Mouse (Mus musculus): ENCODE results near the gene Sec23ip. TPM values are rescaled to one million over a fixed set of nuclear protein-coding genes. Genes with fewer than 3 reads are reported as not detected.
"Not testable (repeated sequence)": the region's sequence is repeated elsewhere in the genome, so short reads cannot be mapped to it uniquely, and the experiment has no call there.

Gene Sec23ip
- 44.5 and 45.3 TPM in 2 replicates for polyA plus RNA-seq (2014; fragmentation: Nextera tagmentation; extraction: Ambion mirVana)

DNA sequence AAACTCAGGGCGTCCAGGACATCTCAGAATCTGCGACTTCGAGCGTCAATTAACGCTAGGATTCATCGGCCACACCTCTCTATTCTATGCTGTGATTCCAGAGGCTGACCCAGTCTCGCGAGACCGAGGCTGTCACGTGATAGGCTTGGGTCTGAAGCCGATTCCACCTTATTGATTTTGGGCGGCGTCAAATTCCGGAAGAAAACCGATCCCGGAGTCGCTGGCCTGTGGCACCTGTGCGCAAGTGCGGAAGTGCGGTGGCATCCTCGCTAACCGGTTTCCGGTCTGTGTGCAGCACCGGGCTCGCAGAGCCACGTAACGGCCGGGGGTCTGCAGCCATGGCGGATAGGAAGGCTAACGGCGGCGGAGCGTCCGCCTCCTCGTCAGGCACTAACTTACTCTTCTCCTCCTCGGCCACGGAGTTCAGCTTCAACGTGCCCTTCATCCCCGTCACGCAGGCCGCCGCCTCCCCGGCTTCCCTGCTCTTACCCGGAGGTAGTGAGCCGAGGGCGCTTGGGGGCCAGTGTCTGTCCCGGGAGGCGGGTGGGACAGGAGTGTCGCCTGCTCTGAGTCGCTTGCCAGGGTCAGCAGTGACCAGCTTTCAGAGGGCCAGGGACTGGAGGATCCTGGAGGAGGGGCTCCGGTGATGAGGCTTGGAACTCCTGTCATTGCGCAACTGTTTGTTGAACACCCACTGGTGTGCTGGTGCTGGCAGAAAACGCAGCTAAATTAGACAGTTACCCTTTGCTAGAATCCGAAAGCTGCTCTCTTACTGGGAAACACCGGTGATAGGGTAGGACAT lies at the start of gene Sec23ip:
Gene Sec23ip (plus strand): TSS at position 260 of the 802 bp plus-strand sequence.
- Histone ChIP-seq H3K9ac (ENCODE audit: low read length) (peak within 1 kb of the TSS; percentile 83), H3K36me3 (ENCODE audit: control insufficient read depth, insufficient read depth, low read length) (no peaks in the 10 kb centered on the region), H3K27me3 (ENCODE audit: control insufficient read depth, insufficient read depth, low read length) (no peaks in the 10 kb centered on the region), H3K4me1 (replicated peaks; ENCODE audit: control insufficient read depth, insufficient read depth, low read length) (peaks cover 3% of the 10 kb centered on the region; the same call in 1 of the 2 replicates), H3K4me3 (ENCODE audit: low read depth, low read length) (peak within 1 kb of the TSS; percentile 67), H3K27ac (ENCODE audit: low read depth, low read length) (no peak within 1 kb of the TSS), H3K4me2 (ENCODE audit: low read depth, low read length, severe bottlenecking) (peak within 1 kb of the TSS; percentile 66), H3K9me3 (ENCODE audit: control insufficient read depth, low read length) (no peaks in the 10 kb centered on the region)
- WGBS, result under 1% methylated on average over 50 of the region's 55 CpGs
- peak; percentile 97 for DNase-seq (ENCODE audit: low spot score)
- peak; percentile 87 for ATAC-seq (replicated peaks; ENCODE audit: low FRiP score)

- not testable (repeated sequence) for H3K9me3 ChIP-seq (ENCODE audit: control insufficient read depth, low read length); H3K4me3 ChIP-seq (ENCODE audit: low read depth, low read length); H3K27me3 ChIP-seq (ENCODE audit: control insufficient read depth, insufficient read depth, low read length); ATAC-seq (replicated peaks; ENCODE audit: low FRiP score); H3K4me1 ChIP-seq (replicated peaks; ENCODE audit: control insufficient read depth, insufficient read depth, low read length); H3K27ac ChIP-seq (ENCODE audit: low read depth, low read length); DNase-seq (ENCODE audit: low spot score); H3K9ac ChIP-seq (ENCODE audit: low read length); H3K4me2 ChIP-seq (ENCODE audit: low read depth, low read length, severe bottlenecking)
- 93% methylated on average over 6 of the region's 6 CpGs for WGBS
- peaks cover 24% of the 10 kb centered on the region for H3K36me3 ChIP-seq (ENCODE audit: control insufficient read depth, insufficient read depth, low read length)
Measured at GRCm38 (mm10) chr7:128699959-128700358, 44.8 kb upstream of the Sec23ip start.

- WGBS, result 27% methylated on average over 4 of the region's 4 CpGs
- peak; percentile 66 for ATAC-seq (replicated peaks; ENCODE audit: low FRiP score)
- peak; percentile 86 for DNase-seq (ENCODE audit: low spot score)
- no peak overlapping the region for H3K9ac ChIP-seq (ENCODE audit: low read length)
- no peaks in the 10 kb centered on the region for H3K4me1 ChIP-seq (replicated peaks; ENCODE audit: control insufficient read depth, insufficient read depth, low read length)
- H3K4me2 ChIP-seq (ENCODE audit: low read depth, low read length, severe bottlenecking), result no peak overlapping the region
- no peak overlapping the region for H3K4me3 ChIP-seq (ENCODE audit: low read depth, low read length)
- no peaks in the 10 kb centered on the region for H3K9me3 ChIP-seq (ENCODE audit: control insufficient read depth, low read length)
- no peak overlapping the region for H3K27ac ChIP-seq (ENCODE audit: low read depth, low read length)
- H3K27me3 ChIP-seq (ENCODE audit: control insufficient read depth, insufficient read depth, low read length), result no peaks in the 10 kb centered on the region
- H3K36me3 ChIP-seq (ENCODE audit: control insufficient read depth, insufficient read depth, low read length), result peaks cover 19% of the 10 kb centered on the region
Measured at GRCm38 (mm10) chr7:128705735-128706134, 39.0 kb upstream of the Sec23ip start.

DNA sequence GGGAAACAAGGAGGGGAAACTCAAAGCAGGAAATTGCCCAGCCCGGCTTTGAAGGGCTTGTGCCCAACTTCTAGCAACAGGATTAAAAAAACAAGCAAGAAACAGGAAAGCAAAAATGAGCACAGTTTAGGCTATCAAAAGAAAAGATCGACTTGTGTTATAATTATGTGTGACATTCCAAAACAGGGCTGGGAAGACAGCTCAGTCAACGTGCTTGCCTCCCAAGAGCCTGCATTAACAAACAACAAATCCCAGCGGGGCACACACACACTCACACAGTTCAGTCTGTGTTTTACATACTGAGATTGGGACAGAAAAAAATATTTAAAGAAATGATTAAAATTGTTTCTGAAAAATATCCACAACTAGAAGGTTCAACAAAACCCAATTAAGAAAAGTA lies 26.8 kb upstream of the Sec23ip start:
- H3K27ac ChIP-seq (ENCODE audit: low read depth, low read length), result no peak overlapping the region
- 84% methylated on average over 4 of the region's 4 CpGs for WGBS
- H3K9me3 ChIP-seq (ENCODE audit: control insufficient read depth, low read length), result no peaks in the 10 kb centered on the region
- H3K4me1 ChIP-seq (replicated peaks; ENCODE audit: control insufficient read depth, insufficient read depth, low read length), result no peaks in the 10 kb centered on the region
- H3K4me2 ChIP-seq (ENCODE audit: low read depth, low read length, severe bottlenecking), result no peak overlapping the region
- H3K36me3 ChIP-seq (ENCODE audit: control insufficient read depth, insufficient read depth, low read length), result peaks cover 16% of the 10 kb centered on the region
- H3K4me3 ChIP-seq (ENCODE audit: low read depth, low read length), result no peak overlapping the region
- DNase-seq (ENCODE audit: low spot score) (no peak), ATAC-seq (replicated peaks; ENCODE audit: low FRiP score) (no peak)
- no peak overlapping the region for H3K9ac ChIP-seq (ENCODE audit: low read length)
- no peaks in the 10 kb centered on the region for H3K27me3 ChIP-seq (ENCODE audit: control insufficient read depth, insufficient read depth, low read length)

- no peaks in the 10 kb centered on the region for H3K9me3 ChIP-seq (ENCODE audit: control insufficient read depth, low read length)
- 52% methylated on average over 4 of the region's 4 CpGs for WGBS
- no peaks in the 10 kb centered on the region for H3K27me3 ChIP-seq (ENCODE audit: control insufficient read depth, insufficient read depth, low read length)
- DNase-seq (ENCODE audit: low spot score), result peak; percentile 62
- no peak overlapping the region for H3K4me3 ChIP-seq (ENCODE audit: low read depth, low read length)
- H3K36me3 ChIP-seq (ENCODE audit: control insufficient read depth, insufficient read depth, low read length), result no peaks in the 10 kb centered on the region; the same call in none of the 2 replicates
- peak; percentile 76 for ATAC-seq (replicated peaks; ENCODE audit: low FRiP score)
- no peak overlapping the region for H3K27ac ChIP-seq (ENCODE audit: low read depth, low read length)
- no peak overlapping the region for H3K9ac ChIP-seq (ENCODE audit: low read length)
- H3K4me2 ChIP-seq (ENCODE audit: low read depth, low read length, severe bottlenecking), result no peak overlapping the region
- peaks cover 8% of the 10 kb centered on the region for H3K4me1 ChIP-seq (replicated peaks; ENCODE audit: control insufficient read depth, insufficient read depth, low read length)
Measured at GRCm38 (mm10) chr7:128724761-128725160, 20.0 kb upstream of the Sec23ip start.

DNA sequence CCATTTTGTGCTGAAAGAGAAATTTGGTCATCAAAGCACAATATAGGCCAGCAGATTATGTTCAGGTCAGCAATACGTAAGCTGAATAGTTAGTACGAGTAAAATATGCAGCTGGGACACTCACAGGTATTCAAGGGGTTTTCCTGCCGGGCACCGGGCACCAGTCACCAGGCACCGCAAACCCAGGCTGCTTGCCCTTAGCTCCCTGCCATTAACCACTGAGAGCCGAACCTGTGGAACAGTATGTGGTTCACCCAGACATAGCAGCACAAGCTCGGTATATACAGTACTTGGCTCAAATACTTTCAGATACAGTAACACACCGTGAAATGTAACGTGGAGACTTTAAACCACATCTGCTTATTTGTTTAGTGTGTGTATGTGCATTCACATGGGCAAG lies 19.6 kb upstream of the Sec23ip start:
- DNase-seq (ENCODE audit: low spot score) (no peak), ATAC-seq (replicated peaks; ENCODE audit: low FRiP score) (no peak)
- no peak overlapping the region for H3K4me3 ChIP-seq (ENCODE audit: low read depth, low read length)
- H3K27me3 ChIP-seq (ENCODE audit: control insufficient read depth, insufficient read depth, low read length), result no peaks in the 10 kb centered on the region
- 84% methylated on average over 9 of the region's 9 CpGs for WGBS
- H3K27ac ChIP-seq (ENCODE audit: low read depth, low read length), result no peak overlapping the region
- no peak overlapping the region for H3K4me2 ChIP-seq (ENCODE audit: low read depth, low read length, severe bottlenecking)
- H3K4me1 ChIP-seq (replicated peaks; ENCODE audit: control insufficient read depth, insufficient read depth, low read length), result peaks cover 8% of the 10 kb centered on the region
- no peaks in the 10 kb centered on the region; the same call in none of the 2 replicates for H3K36me3 ChIP-seq (ENCODE audit: control insufficient read depth, insufficient read depth, low read length)
- H3K9ac ChIP-seq (ENCODE audit: low read length), result no peak overlapping the region
- no peaks in the 10 kb centered on the region for H3K9me3 ChIP-seq (ENCODE audit: control insufficient read depth, low read length)

- no peak overlapping the region for H3K4me2 ChIP-seq (ENCODE audit: low read depth, low read length, severe bottlenecking)
- H3K27ac ChIP-seq (ENCODE audit: low read depth, low read length), result no peak overlapping the region
- no peak overlapping the region for H3K4me3 ChIP-seq (ENCODE audit: low read depth, low read length)
- no peaks in the 10 kb centered on the region; the same call in 1 of the 2 replicates for H3K36me3 ChIP-seq (ENCODE audit: control insufficient read depth, insufficient read depth, low read length)
- no peaks in the 10 kb centered on the region for H3K27me3 ChIP-seq (ENCODE audit: control insufficient read depth, insufficient read depth, low read length)
- ATAC-seq (replicated peaks; ENCODE audit: low FRiP score) (no peak), DNase-seq (ENCODE audit: low spot score) (peak; percentile 37)
- H3K4me1 ChIP-seq (replicated peaks; ENCODE audit: control insufficient read depth, insufficient read depth, low read length), result peaks cover 8% of the 10 kb centered on the region
- H3K9ac ChIP-seq (ENCODE audit: low read length), result no peak overlapping the region
- no peaks in the 10 kb centered on the region for H3K9me3 ChIP-seq (ENCODE audit: control insufficient read depth, low read length)
- 41% methylated on average over 10 of the region's 10 CpGs for WGBS
Measured at GRCm38 (mm10) chr7:128726999-128727398, 17.7 kb upstream of the Sec23ip start.

- WGBS, result 32% methylated on average over 5 of the region's 5 CpGs
- Histone ChIP-seq H3K9me3 (ENCODE audit: control insufficient read depth, low read length) (no peaks in the 10 kb centered on the region), H3K27ac (ENCODE audit: low read depth, low read length) (no peak overlapping the region), H3K4me1 (replicated peaks; ENCODE audit: control insufficient read depth, insufficient read depth, low read length) (peaks cover 8% of the 10 kb centered on the region), H3K27me3 (ENCODE audit: control insufficient read depth, insufficient read depth, low read length) (no peaks in the 10 kb centered on the region), H3K4me2 (ENCODE audit: low read depth, low read length, severe bottlenecking) (no peak overlapping the region), H3K36me3 (ENCODE audit: control insufficient read depth, insufficient read depth, low read length) (no peaks in the 10 kb centered on the region; the same call in 1 of the 2 replicates), H3K4me3 (ENCODE audit: low read depth, low read length) (no peak overlapping the region), H3K9ac (ENCODE audit: low read length) (no peak overlapping the region)
- ATAC-seq (replicated peaks; ENCODE audit: low FRiP score), result 0 out of 2 replicates have a peak, but pooled peaks have one; percentile 42
- no peak for DNase-seq (ENCODE audit: low spot score)
Measured at GRCm38 (mm10) chr7:128727701-128728100, 17.0 kb upstream of the Sec23ip start.

- Histone ChIP-seq H3K36me3 (ENCODE audit: control insufficient read depth, insufficient read depth, low read length) (no peaks in the 10 kb centered on the region), H3K27ac (ENCODE audit: low read depth, low read length) (no peak overlapping the region), H3K9ac (ENCODE audit: low read length) (no peak overlapping the region), H3K4me1 (replicated peaks; ENCODE audit: control insufficient read depth, insufficient read depth, low read length) (peaks cover 8% of the 10 kb centered on the region), H3K4me3 (ENCODE audit: low read depth, low read length) (no peak overlapping the region), H3K27me3 (ENCODE audit: control insufficient read depth, insufficient read depth, low read length) (no peaks in the 10 kb centered on the region), H3K4me2 (ENCODE audit: low read depth, low read length, severe bottlenecking) (no peak overlapping the region), H3K9me3 (ENCODE audit: control insufficient read depth, low read length) (no peaks in the 10 kb centered on the region)
- ATAC-seq (replicated peaks; ENCODE audit: low FRiP score), result no peak
- no peak for DNase-seq (ENCODE audit: low spot score)
- WGBS, result 94% methylated on average over 10 of the region's 10 CpGs
Measured at GRCm38 (mm10) chr7:128728738-128729137, 16.0 kb upstream of the Sec23ip start.
